Mouse (Mus musculus): ENCODE measurements around the gene Olfr33. TPM values are rescaled to one million over a fixed set of nuclear protein-coding genes. Genes with fewer than 3 reads are reported as not detected.

The Olfr33 gene
- total RNA-seq (2023; ENCODE audit: inconsistent age) = not detected in 4 replicates

DNA sequence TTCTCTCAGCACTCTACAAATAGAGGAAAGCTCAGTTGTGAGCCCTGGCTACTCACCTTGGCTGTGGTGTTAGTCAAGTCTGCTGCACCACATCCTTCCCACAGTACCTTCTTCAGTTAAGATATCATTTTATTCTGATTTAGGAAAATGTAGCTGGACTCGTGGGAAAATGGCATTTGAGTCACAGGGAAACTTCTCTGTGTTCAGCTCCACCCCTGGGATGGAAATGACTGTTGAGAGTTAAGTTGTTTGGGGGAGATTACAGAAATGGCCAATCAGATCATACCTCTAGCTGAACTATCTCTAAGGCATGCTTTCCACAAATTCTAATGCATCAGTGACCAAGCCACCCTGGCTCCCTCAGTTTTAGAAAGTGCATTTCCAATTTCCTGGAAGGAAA, at the start of gene Olfr33:
Gene Olfr33, minus strand, starts transcription at position 101 of the 400 bp plus-strand sequence.

DNA sequence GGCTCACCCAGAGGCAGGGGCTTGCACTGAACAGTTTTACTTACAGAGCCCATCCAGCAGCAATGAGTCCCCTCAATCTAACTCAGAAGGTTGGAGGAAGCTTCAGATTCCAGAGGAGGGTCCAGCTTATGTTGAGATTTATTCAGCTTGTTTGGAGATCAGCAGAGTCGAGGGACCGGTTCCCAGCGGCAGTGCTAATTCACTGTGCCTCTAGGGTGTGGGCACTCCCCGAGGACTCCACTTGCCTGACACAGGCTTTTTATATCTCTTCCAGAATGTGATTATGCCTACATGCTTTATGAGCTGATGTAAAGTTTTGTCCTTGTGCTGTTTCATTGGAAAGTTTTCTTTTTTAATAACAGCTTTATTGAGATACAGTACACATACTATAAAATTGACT, 40.4 kb upstream of the Olfr33 start, which contains the start of the genes Olfr560 and Olfr78:
Gene Olfr560, minus strand, starts transcription at position 101 of the 400 bp plus-strand sequence.
Gene Olfr78, minus strand, starts transcription at position 206 of the 400 bp plus-strand sequence.

DNA sequence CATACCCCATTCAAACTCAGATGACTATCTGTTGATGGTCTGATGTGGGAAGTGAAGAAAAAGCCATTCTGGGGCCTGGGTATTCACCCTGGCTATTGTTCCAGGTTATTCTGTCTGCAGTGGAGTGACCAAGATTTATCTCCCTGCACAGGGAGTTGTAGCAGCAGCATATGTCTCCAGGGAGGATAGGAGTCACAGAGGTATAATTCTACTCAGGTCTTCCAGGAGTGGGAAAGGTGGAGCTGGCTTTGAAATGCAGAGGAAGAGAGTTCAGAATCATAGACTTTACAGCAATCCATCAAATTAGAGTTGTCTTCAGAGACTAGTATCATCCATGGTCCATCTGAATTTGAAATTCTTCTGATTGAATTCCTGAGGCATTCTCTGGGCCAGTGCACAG, 8.5 kb upstream of the Olfr33 start, which contains the start of gene Olfr559:
Gene Olfr559, minus strand, starts transcription at position 101 of the 400 bp plus-strand sequence.

DNA sequence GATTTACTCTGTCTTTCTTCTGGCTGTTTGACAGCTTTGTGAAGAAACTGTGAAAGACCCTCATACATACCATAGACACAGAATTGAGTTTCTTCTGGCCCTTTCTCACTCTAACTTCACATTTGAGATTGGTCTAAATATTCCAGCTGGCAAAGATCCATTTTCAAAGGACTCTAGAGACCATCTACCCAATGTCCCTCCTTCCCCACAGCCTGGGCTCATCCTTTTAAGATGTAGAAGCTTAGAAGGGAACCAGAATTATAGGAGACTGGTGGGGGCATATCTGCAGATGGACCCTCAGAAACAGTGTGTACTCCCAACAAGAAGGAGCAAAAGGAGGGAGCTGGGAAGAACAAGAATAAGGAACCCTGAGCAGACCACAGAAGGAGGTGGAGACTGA, 17.0 kb downstream of the Olfr33 start, which contains the start of gene Olfr558:
Gene Olfr558, plus strand, starts transcription at position 301 of the 400 bp plus-strand sequence.

DNA sequence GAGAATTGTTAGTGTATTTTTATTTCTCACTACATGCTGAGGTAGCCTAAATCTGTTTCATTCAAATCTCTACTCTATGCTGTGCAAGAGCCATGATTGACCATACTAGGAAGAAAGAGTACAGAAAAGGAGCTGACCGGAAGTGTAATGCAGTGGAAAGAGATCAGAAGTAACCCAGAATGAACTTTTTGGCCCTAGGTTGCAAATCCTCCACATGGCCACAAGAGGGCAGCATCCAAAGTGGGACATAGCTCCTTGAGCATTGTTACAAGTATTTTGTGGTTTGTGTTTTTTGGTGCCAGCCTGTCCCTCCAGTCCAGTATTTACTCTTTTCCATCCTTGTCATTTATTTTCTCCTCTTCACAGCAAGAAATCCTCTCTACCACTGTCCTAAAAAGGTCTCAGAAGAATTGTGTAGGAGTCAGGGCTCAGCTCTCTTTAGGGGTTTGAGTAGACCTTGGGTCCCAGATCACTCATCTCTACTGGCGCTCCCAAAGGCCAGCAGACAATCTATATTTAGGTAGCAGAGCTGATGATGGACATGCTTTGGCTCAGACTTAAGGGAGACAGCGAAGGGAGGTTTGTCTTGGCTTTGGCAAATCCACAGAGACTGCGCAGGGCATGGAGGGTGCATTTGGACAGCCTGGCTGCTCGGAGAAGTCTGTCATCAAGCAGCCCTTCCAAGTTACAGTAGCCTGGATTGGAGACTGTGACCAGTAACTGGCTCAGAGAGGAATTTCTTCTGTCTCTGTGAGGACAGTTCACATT, 23.3 kb downstream of the Olfr33 start, which contains the start of gene Olfr557:
Gene Olfr557, plus strand, starts transcription at position 553 of the 768 bp plus-strand sequence.

DNA sequence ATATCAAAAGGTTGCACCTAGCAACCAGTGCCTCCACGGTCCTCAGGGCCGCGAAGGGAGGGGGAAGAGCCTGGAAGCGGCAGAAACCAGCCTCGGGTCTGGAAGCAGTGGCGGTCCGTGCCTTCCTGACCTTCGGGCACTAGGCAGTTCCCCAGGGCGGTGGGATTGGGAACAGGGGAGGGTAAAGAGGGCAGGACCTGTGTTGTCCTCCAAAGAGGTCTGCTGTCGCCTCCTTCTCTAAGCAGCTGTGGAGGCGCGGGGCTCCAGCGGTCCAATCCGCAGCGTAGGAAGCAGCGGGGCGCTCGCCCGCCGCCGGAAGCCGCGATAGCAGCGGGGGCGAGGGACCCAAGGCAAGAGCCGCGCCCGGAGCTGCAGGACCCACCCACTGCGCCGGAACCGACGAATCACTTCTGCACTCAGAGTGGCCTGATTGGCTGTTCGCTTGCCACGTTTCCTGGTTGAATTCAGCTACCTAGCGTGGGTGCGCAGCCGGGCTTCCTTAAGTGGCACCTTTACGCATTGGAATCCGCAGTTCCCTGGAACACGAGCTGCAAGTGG, 31.8 kb downstream of the Olfr33 start, which contains the start of gene Trim68:
Gene Trim68, minus strand, starts transcription at position 384 of the 558 bp plus-strand sequence.

DNA sequence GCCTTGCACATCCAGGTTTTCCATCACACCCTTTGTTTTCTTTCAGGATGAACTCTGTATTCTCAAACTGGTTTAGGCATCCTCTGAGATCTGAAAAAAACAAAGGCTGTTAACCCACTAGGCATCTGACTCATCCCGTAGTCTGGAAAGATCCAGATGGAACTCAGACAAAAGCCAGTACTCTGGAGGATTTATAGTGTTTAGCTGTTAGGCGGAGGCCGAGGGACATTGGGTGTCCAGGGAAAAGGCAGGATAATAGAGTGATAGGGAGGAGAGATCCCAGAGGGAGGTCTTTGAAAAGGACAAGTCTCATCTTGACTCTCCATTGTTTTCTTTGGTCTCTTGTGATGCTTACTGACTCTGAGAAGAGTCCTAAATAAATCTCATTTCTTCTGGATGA, 54.3 kb downstream of the Olfr33 start, which contains the start of gene Olfr556:
Gene Olfr556, plus strand, starts transcription at position 301 of the 400 bp plus-strand sequence.

Other genes with a start within 250 kb of the Olfr33 start
- gene Olfr543, start 237.4 kb downstream of the Olfr33 start, total RNA-seq (2023; ENCODE audit: inconsistent age) = not detected in 4 replicates
- gene Olfr544, start 230.8 kb downstream of the Olfr33 start, total RNA-seq (2023; ENCODE audit: inconsistent age) = not detected in 4 replicates
- not detected in 4 replicates for gene Olfr545, start 219.5 kb downstream of the Olfr33 start, total RNA-seq (2023; ENCODE audit: inconsistent age)
- not detected in 4 replicates for gene Olfr547, start 184.3 kb downstream of the Olfr33 start, total RNA-seq (2023; ENCODE audit: inconsistent age)
- gene Olfr548-ps1, start 178.2 kb downstream of the Olfr33 start, total RNA-seq (2023; ENCODE audit: inconsistent age) = not detected in 4 replicates
- not detected in 4 replicates for gene Olfr549, start 169.2 kb downstream of the Olfr33 start, total RNA-seq (2023; ENCODE audit: inconsistent age)
- gene Trim21, start 153.6 kb downstream of the Olfr33 start, total RNA-seq (2023; ENCODE audit: inconsistent age) = 33.8 to 44.8 TPM (median 38.9 TPM) in 4 replicates
- not detected in 4 replicates for gene Olfr550, start 147.6 kb downstream of the Olfr33 start, total RNA-seq (2023; ENCODE audit: inconsistent age)
- gene Olfr551, start 127.2 kb downstream of the Olfr33 start, total RNA-seq (2023; ENCODE audit: inconsistent age) = not detected in 4 replicates
- gene Olfr552, start 121.3 kb downstream of the Olfr33 start, total RNA-seq (2023; ENCODE audit: inconsistent age) = 0.16 to 0.18 TPM in 2 of 4 replicates, not detected in the others
- not detected in 4 replicates for gene Olfr553, start 100.9 kb downstream of the Olfr33 start, total RNA-seq (2023; ENCODE audit: inconsistent age)
- gene Olfr554, start 80.6 kb downstream of the Olfr33 start, total RNA-seq (2023; ENCODE audit: inconsistent age) = not detected in 4 replicates
- not detected in 4 replicates for gene Olfr555, start 60.2 kb downstream of the Olfr33 start, total RNA-seq (2023; ENCODE audit: inconsistent age)
- gene Olfr556, start 54.2 kb downstream of the Olfr33 start, total RNA-seq (2023; ENCODE audit: inconsistent age) = not detected in 4 replicates
- gene Trim68, start 31.7 kb downstream of the Olfr33 start, total RNA-seq (2023; ENCODE audit: inconsistent age) = 17.1 to 19.9 TPM (median 18.1 TPM) in 4 replicates
- gene Olfr557, start 23.2 kb downstream of the Olfr33 start, total RNA-seq (2023; ENCODE audit: inconsistent age) = not detected in 4 replicates
- not detected in 4 replicates for gene Olfr558, start 16.9 kb downstream of the Olfr33 start, total RNA-seq (2023; ENCODE audit: inconsistent age)
- gene Olfr559, start 8.4 kb upstream of the Olfr33 start, total RNA-seq (2023; ENCODE audit: inconsistent age) = not detected in 4 replicates
- gene Olfr560, start 40.3 kb upstream of the Olfr33 start, total RNA-seq (2023; ENCODE audit: inconsistent age) = not detected in 4 replicates
- gene Olfr78, start 40.4 kb upstream of the Olfr33 start, total RNA-seq (2023; ENCODE audit: inconsistent age) = not detected in 4 replicates
- gene Olfr561, start 52.2 kb upstream of the Olfr33 start, total RNA-seq (2023; ENCODE audit: inconsistent age) = not detected in 4 replicates
- not detected in 4 replicates for gene Olfr564, start 84.4 kb upstream of the Olfr33 start, total RNA-seq (2023; ENCODE audit: inconsistent age)
- gene Olfr566, start 139.7 kb upstream of the Olfr33 start, total RNA-seq (2023; ENCODE audit: inconsistent age) = not detected in 4 replicates
- not detected in 4 replicates for gene Olfr568, start 158.1 kb upstream of the Olfr33 start, total RNA-seq (2023; ENCODE audit: inconsistent age)
- gene Olfr569, start 171.8 kb upstream of the Olfr33 start, total RNA-seq (2023; ENCODE audit: inconsistent age) = not detected in 4 replicates
- not detected in 4 replicates for gene Olfr570, start 175.5 kb upstream of the Olfr33 start, total RNA-seq (2023; ENCODE audit: inconsistent age)
- gene Olfr571, start 198.5 kb upstream of the Olfr33 start, total RNA-seq (2023; ENCODE audit: inconsistent age) = 0.10 to 0.19 TPM in 2 of 4 replicates, not detected in the others
- gene Olfr572, start 205.3 kb upstream of the Olfr33 start, total RNA-seq (2023; ENCODE audit: inconsistent age) = not detected in 4 replicates
- not detected in 4 replicates for gene Olfr573-ps1, start 223.5 kb upstream of the Olfr33 start, total RNA-seq (2023; ENCODE audit: inconsistent age)
- not detected in 4 replicates for gene Olfr574, start 229.4 kb upstream of the Olfr33 start, total RNA-seq (2023; ENCODE audit: inconsistent age)
- gene Olfr575, start 239.7 kb upstream of the Olfr33 start, total RNA-seq (2023; ENCODE audit: inconsistent age) = not detected in 4 replicates
- gene Olfr576, start 243.6 kb upstream of the Olfr33 start, total RNA-seq (2023; ENCODE audit: inconsistent age) = not detected in 4 replicates

Data from B cell, adult (primary cell).